Comparison of ENCODE assay signal across 8 mouse cellular contexts in the genomic region with DNA sequence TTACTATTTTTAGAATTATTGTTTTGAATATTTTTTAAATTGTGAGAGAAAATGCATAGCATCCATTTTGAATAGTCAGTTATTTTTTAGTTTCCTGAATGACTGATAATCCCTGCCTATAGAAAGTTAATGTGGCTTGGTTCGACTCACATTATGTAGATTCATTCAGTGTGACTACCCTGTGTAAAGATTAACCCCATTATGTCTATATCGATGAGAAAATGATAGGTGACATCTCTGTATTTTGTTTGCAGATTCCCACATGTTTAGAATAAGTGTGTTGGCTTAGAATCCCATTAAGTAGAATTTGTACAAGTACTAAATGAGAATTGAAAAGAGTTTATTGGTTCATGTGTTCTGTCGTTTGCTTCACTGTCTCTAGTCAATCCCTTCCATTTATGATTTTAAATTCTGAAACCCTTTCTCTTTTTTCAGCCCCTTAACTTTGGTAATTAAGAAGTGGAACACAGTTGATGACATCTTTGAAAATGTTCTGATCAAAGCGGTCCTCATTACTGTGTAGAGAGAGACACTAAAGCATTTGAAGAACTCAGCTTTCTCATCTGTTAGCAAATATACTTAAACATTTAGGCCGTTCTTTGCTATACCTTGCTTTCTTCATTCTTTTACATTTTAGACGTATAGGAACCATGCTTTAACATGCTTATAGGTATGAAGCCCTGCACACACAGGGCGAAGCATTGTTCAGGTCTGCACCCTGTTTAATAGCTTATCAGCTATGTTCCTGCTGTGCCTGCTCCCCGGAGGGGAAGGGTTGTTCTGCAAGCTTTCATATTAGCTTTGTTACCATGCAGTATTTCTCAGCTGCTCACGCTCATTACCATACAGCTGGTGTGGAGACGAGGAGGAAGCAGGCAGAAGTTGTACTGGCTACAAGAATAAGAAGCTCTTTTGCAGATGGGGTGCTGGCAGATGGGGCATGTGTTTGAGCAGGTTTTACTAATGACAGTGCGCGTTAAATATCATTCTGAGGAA.
DNase-seq lines count a peak whose midpoint lies in the region; ATAC-seq lines count a peak whose summit lies in the region.

No protein-coding gene starts in this region.

- no peaks in the 10 kb centered on the region for H3K9me3 ChIP-seq in embryonic facial prominence, embryonic 10.5 days
- H3K9me3 ChIP-seq in intestine, embryonic 14.5 days (ENCODE audit: control insufficient read depth, low read length): no peaks in the 10 kb centered on the region
- H3K9me3 ChIP-seq in midbrain, embryonic 15.5 days: no peaks in the 10 kb centered on the region

- H3K9ac ChIP-seq in intestine, embryonic 14.5 days (ENCODE audit: low read length): no peak overlapping the region
- H3K9ac ChIP-seq in midbrain, embryonic 15.5 days: no peak overlapping the region

- peaks cover 5% of the 10 kb centered on the region for H3K4me1 ChIP-seq in embryonic facial prominence, embryonic 10.5 days
- 0 out of 2 replicates have a peak, but pooled peaks cover 3% of the 10 kb centered on the region for H3K4me1 ChIP-seq in intestine, embryonic 14.5 days (replicated peaks; ENCODE audit: control insufficient read depth, insufficient read depth, low read length)
- H3K4me1 ChIP-seq in midbrain, embryonic 15.5 days: peaks cover 11% of the 10 kb centered on the region

- no peak overlapping the region for H3K4me2 ChIP-seq in intestine, embryonic 14.5 days (ENCODE audit: low read length)
- peak overlapping the region; percentile 30 for H3K4me2 ChIP-seq in midbrain, embryonic 15.5 days

- H3K27me3 ChIP-seq in embryonic facial prominence, embryonic 10.5 days (replicated peaks; ENCODE audit: low read depth, poor library complexity, severe bottlenecking): no peaks in the 10 kb centered on the region
- H3K27me3 ChIP-seq in intestine, embryonic 14.5 days (replicated peaks; ENCODE audit: control insufficient read depth, insufficient read depth, low read length): no peaks in the 10 kb centered on the region
- H3K27me3 ChIP-seq in midbrain, embryonic 15.5 days (replicated peaks): no peaks in the 10 kb centered on the region

- WGBS in embryonic facial prominence, embryonic 10.5 days: 78% methylated on average over 12 of the region's 12 CpGs
- WGBS in intestine, embryonic 14.5 days: 72% methylated on average over 12 of the region's 12 CpGs
- WGBS in midbrain, embryonic 15.5 days: 19% methylated on average over 12 of the region's 12 CpGs

- H3K36me3 ChIP-seq in embryonic facial prominence, embryonic 10.5 days (replicated peaks): no peaks in the 10 kb centered on the region
- no peaks in the 10 kb centered on the region for H3K36me3 ChIP-seq in intestine, embryonic 14.5 days (ENCODE audit: control insufficient read depth, insufficient read depth, low read length)
- H3K36me3 ChIP-seq in midbrain, embryonic 15.5 days (replicated peaks): no peaks in the 10 kb centered on the region

- no peak overlapping the region for H3K4me3 ChIP-seq in embryonic facial prominence, embryonic 10.5 days
- no peak overlapping the region for H3K4me3 ChIP-seq in intestine, embryonic 14.5 days (ENCODE audit: low read depth, low read length)
- no peak overlapping the region for H3K4me3 ChIP-seq in midbrain, embryonic 15.5 days

- DNase-seq in frontal cortex, postnatal 25 days (ENCODE audit: low spot score in 2 of 2): no peak
- DNase-seq in embryonic facial prominence, embryonic 10.5 days (ENCODE audit: low spot score): peak; percentile 15
- no peak for DNase-seq in intestine, embryonic 14.5 days (ENCODE audit: low spot score)
- no peak for DNase-seq in spleen, postnatal 10 days (ENCODE audit: low spot score in 2 of 2)
- no peak for DNase-seq in gastrocnemius, postnatal 10 days
- no peak for DNase-seq in cerebellum, adult 18-20 months

- peak; percentile 90 for ATAC-seq in frontal cortex, adult (ENCODE audit: low TSS enrichment)
- peak; percentile 47; the same call in 1 of the 2 replicates for ATAC-seq in intestine, embryonic 14.5 days (replicated peaks; ENCODE audit: low FRiP score, low TSS enrichment, low read depth)
- ATAC-seq in midbrain, embryonic 15.5 days (replicated peaks): peak; percentile 92

- peak overlapping the region; percentile 1; the same call in 1 of the 2 replicates for H3K27ac ChIP-seq in embryonic facial prominence, embryonic 10.5 days (replicated peaks)
- H3K27ac ChIP-seq in intestine, embryonic 14.5 days (ENCODE audit: low read depth): no peak overlapping the region
- H3K27ac ChIP-seq in midbrain, embryonic 15.5 days: peak overlapping the region; percentile 70
